Comparison of ENCODE assay signal across 19 mouse cellular contexts in the genomic region with DNA sequence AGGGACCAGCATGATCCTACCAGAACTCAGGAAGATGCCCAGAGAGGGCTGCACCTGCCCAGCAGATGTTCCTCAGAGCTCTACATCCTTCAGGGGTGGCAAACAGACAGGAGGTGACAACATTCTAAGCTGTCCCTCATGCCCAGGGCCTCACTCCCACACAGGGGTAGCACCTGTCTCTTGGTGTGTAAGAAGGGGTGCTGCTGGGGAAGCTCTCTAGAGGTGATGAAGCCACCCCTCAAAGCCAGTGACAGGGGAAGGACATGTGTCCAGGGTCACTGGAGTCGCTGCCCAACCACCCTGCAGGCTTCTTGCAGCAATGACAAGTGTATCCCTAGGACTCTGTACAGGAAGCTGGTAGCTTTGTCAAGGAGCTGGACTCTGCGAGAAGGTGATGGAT.
"Had no signal": no experiment of that assay in that cellular context is flagged by ENCODE, and none has a peak within 500 bp of the region (broad histone marks: within the 10 kb centered on the region; RNA-seq: fewer than 3 reads in every experiment).

No protein-coding gene starts in this region.

- DNase-seq: lung, adult 18-20 months; lung, embryonic 14.5 days; lung, postnatal 10 days; retina, postnatal 1 day; right cerebral cortex, adult 18-20 months; right cerebral cortex, postnatal 25 days; right cerebral cortex, postnatal 4 days; spleen, adult 18-20 months; thymus, adult 18-20 months; thymus, postnatal 14 days; thymus, postnatal 36 days had no signal

- H3K4me1 ChIP-seq: liver, embryonic 12.5 days had no signal

- H3K9ac ChIP-seq: liver, embryonic 12.5 days; liver, embryonic 14.5 days; lung, embryonic 14.5 days; midbrain, embryonic 13.5 days; midbrain, embryonic 15.5 days; neural tube, embryonic 13.5 days; neural tube, embryonic 15.5 days had no signal

- H3K4me3 ChIP-seq: liver, embryonic 12.5 days; midbrain, embryonic 10.5 days; midbrain, embryonic 13.5 days; midbrain, embryonic 15.5 days; myocyte; neural tube, embryonic 13.5 days; neural tube, embryonic 15.5 days had no signal

- H3K27ac ChIP-seq: liver, embryonic 12.5 days; liver, embryonic 14.5 days; midbrain, embryonic 10.5 days; midbrain, embryonic 13.5 days; midbrain, embryonic 15.5 days; neural tube, embryonic 13.5 days; neural tube, embryonic 15.5 days had no signal

- H3K4me2 ChIP-seq: liver, embryonic 12.5 days; lung, embryonic 14.5 days; midbrain, embryonic 13.5 days; midbrain, embryonic 15.5 days; neural tube, embryonic 13.5 days; neural tube, embryonic 15.5 days had no signal

- ATAC-seq: liver, embryonic 12.5 days; midbrain, embryonic 13.5 days; midbrain, embryonic 15.5 days had no signal

- H3K36me3 ChIP-seq: liver, embryonic 12.5 days; midbrain, embryonic 10.5 days; midbrain, embryonic 13.5 days; midbrain, embryonic 15.5 days; neural tube, embryonic 13.5 days; neural tube, embryonic 15.5 days had no signal

- H3K27me3 ChIP-seq: liver, embryonic 12.5 days; midbrain, embryonic 13.5 days; midbrain, embryonic 15.5 days; neural tube, embryonic 13.5 days; neural tube, embryonic 15.5 days had no signal

- H3K9me3 ChIP-seq: liver, embryonic 12.5 days; midbrain, embryonic 10.5 days; midbrain, embryonic 13.5 days; midbrain, embryonic 15.5 days; neural tube, embryonic 13.5 days; neural tube, embryonic 15.5 days had no signal
